Mouse (Mus musculus): ENCODE measurements at regions not wholly inside any gene's neighbourhood (a gene's known extent, or its start where the extent isn't known, plus 50 kb on each side); places are given as distances from the start of the nearest gene placed in this dataset.
"Not testable (repeated sequence)": the region's sequence is repeated elsewhere in the genome, so short reads cannot be mapped to it uniquely, and the experiment has no call there.

GRCm38 (mm10) chr15:41977649-41978231, 1843.6 kb downstream of the 9330182O14Rik start:
- no peaks in the 10 kb centered on the region for H3K9me3 ChIP-seq (ENCODE audit: control insufficient read depth, low read length)
- ATAC-seq (ENCODE audit: low FRiP score, low read depth) = no peak
- H3K27ac ChIP-seq (replicated peaks; ENCODE audit: low read depth, low read length) = no peak overlapping the region
- H3K4me2 ChIP-seq (replicated peaks; ENCODE audit: low read depth, low read length, severe bottlenecking) = no peak overlapping the region
- no peaks in the 10 kb centered on the region; the same call in 1 of the 2 replicates for H3K4me1 ChIP-seq (ENCODE audit: control insufficient read depth, insufficient read depth, low read length)
- no peaks in the 10 kb centered on the region for H3K27me3 ChIP-seq (ENCODE audit: control insufficient read depth, insufficient read depth, low read length)
- 92% methylated on average over 12 of the region's 12 CpGs for WGBS
- no peaks in the 10 kb centered on the region for H3K36me3 ChIP-seq (ENCODE audit: control insufficient read depth, insufficient read depth, low read length)
- H3K9ac ChIP-seq (ENCODE audit: low read depth, low read length, severe bottlenecking) = no peak overlapping the region
- no peak for DNase-seq (ENCODE audit: low spot score)
- no peak for TF ChIP-seq POLR2A (IDR thresholded peaks at IDR 0.05; ENCODE audit: borderline replicate concordance, extremely low read depth, insufficient read depth, insufficient read length)
- H3K4me3 ChIP-seq (replicated peaks; ENCODE audit: low read length) = no peak overlapping the region

GRCm38 (mm10) chr15:41983261-41983660, 1849.1 kb downstream of the 9330182O14Rik start:
- H3K27me3 ChIP-seq (ENCODE audit: control insufficient read depth, insufficient read depth, low read length) = no peaks in the 10 kb centered on the region
- no peak overlapping the region for H3K9ac ChIP-seq (ENCODE audit: low read depth, low read length, severe bottlenecking)
- peaks cover 6% of the 10 kb centered on the region for H3K4me1 ChIP-seq (ENCODE audit: control insufficient read depth, insufficient read depth, low read length)
- H3K27ac ChIP-seq (replicated peaks; ENCODE audit: low read depth, low read length) = no peak overlapping the region
- TF ChIP-seq POLR2A (IDR thresholded peaks at IDR 0.05; ENCODE audit: borderline replicate concordance, extremely low read depth, insufficient read depth, insufficient read length) = no peak
- H3K4me3 ChIP-seq (replicated peaks; ENCODE audit: low read length) = no peak overlapping the region
- DNase-seq (ENCODE audit: low spot score) (no peak), ATAC-seq (ENCODE audit: low FRiP score, low read depth) (no peak)
- H3K9me3 ChIP-seq (ENCODE audit: control insufficient read depth, low read length) = no peaks in the 10 kb centered on the region
- WGBS = 82% methylated on average over 6 of the region's 6 CpGs
- no peak overlapping the region for H3K4me2 ChIP-seq (replicated peaks; ENCODE audit: low read depth, low read length, severe bottlenecking)
- H3K36me3 ChIP-seq (ENCODE audit: control insufficient read depth, insufficient read depth, low read length) = no peaks in the 10 kb centered on the region

- no peaks in the 10 kb centered on the region for H3K36me3 ChIP-seq (ENCODE audit: control insufficient read depth, insufficient read depth, low read length)
- H3K27me3 ChIP-seq (ENCODE audit: control insufficient read depth, insufficient read depth, low read length) = no peaks in the 10 kb centered on the region
- H3K9ac ChIP-seq (ENCODE audit: low read depth, low read length, severe bottlenecking) = no peak overlapping the region
- DNase-seq (ENCODE audit: low spot score) (no peak), ATAC-seq (ENCODE audit: low FRiP score, low read depth) (no peak)
- no peak overlapping the region for H3K4me3 ChIP-seq (replicated peaks; ENCODE audit: low read length)
- H3K9me3 ChIP-seq (ENCODE audit: control insufficient read depth, low read length) = no peaks in the 10 kb centered on the region
- no peak for TF ChIP-seq POLR2A (IDR thresholded peaks at IDR 0.05; ENCODE audit: borderline replicate concordance, extremely low read depth, insufficient read depth, insufficient read length)
- WGBS = 22% methylated on average over 4 of the region's 4 CpGs
- no peak overlapping the region for H3K4me2 ChIP-seq (replicated peaks; ENCODE audit: low read depth, low read length, severe bottlenecking)
- peaks cover 6% of the 10 kb centered on the region for H3K4me1 ChIP-seq (ENCODE audit: control insufficient read depth, insufficient read depth, low read length)
- H3K27ac ChIP-seq (replicated peaks; ENCODE audit: low read depth, low read length) = no peak overlapping the region
These were observed 1850.1 kb downstream of the 9330182O14Rik start for GRCm38 (mm10) chr15:41984267-41984666.

GRCm38 (mm10) chr15:41986264-41986663, 1852.1 kb downstream of the 9330182O14Rik start:
- no peak for DNase-seq (ENCODE audit: low spot score)
- no peaks in the 10 kb centered on the region for H3K9me3 ChIP-seq (ENCODE audit: control insufficient read depth, low read length)
- no peak overlapping the region for H3K4me2 ChIP-seq (replicated peaks; ENCODE audit: low read depth, low read length, severe bottlenecking)
- WGBS = 66% methylated on average over 3 of the region's 3 CpGs
- no peak for TF ChIP-seq POLR2A (IDR thresholded peaks at IDR 0.05; ENCODE audit: borderline replicate concordance, extremely low read depth, insufficient read depth, insufficient read length)
- peaks cover 6% of the 10 kb centered on the region for H3K4me1 ChIP-seq (ENCODE audit: control insufficient read depth, insufficient read depth, low read length)
- no peaks in the 10 kb centered on the region for H3K36me3 ChIP-seq (ENCODE audit: control insufficient read depth, insufficient read depth, low read length)
- ATAC-seq (ENCODE audit: low FRiP score, low read depth) = no peak
- H3K9ac ChIP-seq (ENCODE audit: low read depth, low read length, severe bottlenecking) = no peak overlapping the region
- H3K27me3 ChIP-seq (ENCODE audit: control insufficient read depth, insufficient read depth, low read length) = no peaks in the 10 kb centered on the region
- H3K27ac ChIP-seq (replicated peaks; ENCODE audit: low read depth, low read length) = no peak overlapping the region
- no peak overlapping the region for H3K4me3 ChIP-seq (replicated peaks; ENCODE audit: low read length)

- no peaks in the 10 kb centered on the region for H3K27me3 ChIP-seq (ENCODE audit: control insufficient read depth, insufficient read depth, low read length)
These were observed 1854.9 kb downstream of the 9330182O14Rik start for GRCm38 (mm10) chr15:41989065-41989464.

GRCm38 (mm10) chr15:41991816-41992215, 1857.7 kb downstream of the 9330182O14Rik start:
- no peak overlapping the region for H3K9ac ChIP-seq (ENCODE audit: low read depth, low read length, severe bottlenecking)
- H3K36me3 ChIP-seq (ENCODE audit: control insufficient read depth, insufficient read depth, low read length) = no peaks in the 10 kb centered on the region
- no peak for DNase-seq (ENCODE audit: low spot score)
- no peak overlapping the region for H3K4me2 ChIP-seq (replicated peaks; ENCODE audit: low read depth, low read length, severe bottlenecking)
- no peak overlapping the region for H3K27ac ChIP-seq (replicated peaks; ENCODE audit: low read depth, low read length)
- no peak for TF ChIP-seq POLR2A (IDR thresholded peaks at IDR 0.05; ENCODE audit: borderline replicate concordance, extremely low read depth, insufficient read depth, insufficient read length)
- H3K9me3 ChIP-seq (ENCODE audit: control insufficient read depth, low read length) = no peaks in the 10 kb centered on the region
- no peak overlapping the region for H3K4me3 ChIP-seq (replicated peaks; ENCODE audit: low read length)
- no peaks in the 10 kb centered on the region for H3K27me3 ChIP-seq (ENCODE audit: control insufficient read depth, insufficient read depth, low read length)
- ATAC-seq (ENCODE audit: low FRiP score, low read depth) = no peak
- no peaks in the 10 kb centered on the region for H3K4me1 ChIP-seq (ENCODE audit: control insufficient read depth, insufficient read depth, low read length)

More at GRCm38 (mm10) chr15:41989065-41989464, 1854.9 kb downstream of the 9330182O14Rik start:
- no peaks in the 10 kb centered on the region for H3K36me3 ChIP-seq (ENCODE audit: control insufficient read depth, insufficient read depth, low read length)
- H3K9ac ChIP-seq (ENCODE audit: low read depth, low read length, severe bottlenecking) = no peak overlapping the region
- no peak for TF ChIP-seq POLR2A (IDR thresholded peaks at IDR 0.05; ENCODE audit: borderline replicate concordance, extremely low read depth, insufficient read depth, insufficient read length)
- no peaks in the 10 kb centered on the region for H3K9me3 ChIP-seq (ENCODE audit: control insufficient read depth, low read length)
- 27% methylated on average over 2 of the region's 2 CpGs for WGBS
- H3K4me3 ChIP-seq (replicated peaks; ENCODE audit: low read length) = no peak overlapping the region
- no peak for ATAC-seq (ENCODE audit: low FRiP score, low read depth)
- H3K4me2 ChIP-seq (replicated peaks; ENCODE audit: low read depth, low read length, severe bottlenecking) = no peak overlapping the region
- no peak for DNase-seq (ENCODE audit: low spot score)
- peaks cover 3% of the 10 kb centered on the region for H3K4me1 ChIP-seq (ENCODE audit: control insufficient read depth, insufficient read depth, low read length)
- H3K27ac ChIP-seq (replicated peaks; ENCODE audit: low read depth, low read length) = no peak overlapping the region

GRCm38 (mm10) chr15:42032286-42032685, 1898.1 kb downstream of the 9330182O14Rik start:
- DNase-seq (ENCODE audit: low spot score); ATAC-seq (ENCODE audit: low FRiP score, low read depth); H3K4me3 ChIP-seq (replicated peaks; ENCODE audit: low read length); H3K9ac ChIP-seq (ENCODE audit: low read depth, low read length, severe bottlenecking); H3K4me1 ChIP-seq (ENCODE audit: control insufficient read depth, insufficient read depth, low read length); H3K4me2 ChIP-seq (replicated peaks; ENCODE audit: low read depth, low read length, severe bottlenecking); H3K27me3 ChIP-seq (ENCODE audit: control insufficient read depth, insufficient read depth, low read length); H3K9me3 ChIP-seq (ENCODE audit: control insufficient read depth, low read length); H3K36me3 ChIP-seq (ENCODE audit: control insufficient read depth, insufficient read depth, low read length); H3K27ac ChIP-seq (replicated peaks; ENCODE audit: low read depth, low read length): not testable (repeated sequence)
- WGBS = 97% methylated on average over 12 of the region's 12 CpGs

All from limb, embryonic 14.5 days (tissue).